8 mouse cellular contexts compared by ENCODE assay signal in genomic region chr14:30654691-30655228, GRCm38 (mm10). TPM values are rescaled to one million over a fixed set of nuclear protein-coding genes. Genes with fewer than 3 reads are reported as not detected.
DNase-seq lines count a peak whose midpoint lies in the region; ATAC-seq and TF ChIP-seq lines count a peak whose summit lies in the region.

No protein-coding gene starts in this region.

- peaks cover 3% of the 10 kb centered on the region; the same call in 1 of the 2 replicates for H3K36me3 ChIP-seq in heart, embryonic 15.5 days
- H3K36me3 ChIP-seq in MEL (ENCODE audit: control insufficient read depth in 1 of 2, insufficient read depth in 2 of 2, low read length in 2 of 2) = peaks cover 0 to 10% of the 10 kb centered on the region in 2 experiments; a peak in 2 of 4 replicates
- peaks cover 17% of the 10 kb centered on the region for H3K36me3 ChIP-seq in hindbrain, embryonic 10.5 days
- H3K36me3 ChIP-seq in midbrain, embryonic 11.5 days (ENCODE audit: control insufficient read depth, insufficient read depth, low read length) = no peaks in the 10 kb centered on the region

- H3K9me3 ChIP-seq in heart, embryonic 15.5 days (replicated peaks) = no peaks in the 10 kb centered on the region
- H3K9me3 ChIP-seq in MEL (replicated peaks; ENCODE audit: insufficient read depth, low read length) = no peaks in the 10 kb centered on the region
- H3K9me3 ChIP-seq in hindbrain, embryonic 10.5 days = no peaks in the 10 kb centered on the region
- H3K9me3 ChIP-seq in midbrain, embryonic 11.5 days (ENCODE audit: control insufficient read depth, low read length) = no peaks in the 10 kb centered on the region

- H3K9ac ChIP-seq in heart, embryonic 15.5 days = peak overlapping the region; percentile 95
- peak overlapping the region; percentile 100 for H3K9ac ChIP-seq in MEL (ENCODE audit: control insufficient read depth, low read depth, low read length, poor library complexity, severe bottlenecking)
- peak overlapping the region; percentile 98 for H3K9ac ChIP-seq in midbrain, embryonic 11.5 days (ENCODE audit: low read length)

- TF ChIP-seq EP300 in MEL (IDR thresholded peaks at IDR 0.05; ENCODE audit: low read depth in 1 of 2, low read length in 2 of 2) = no peak

- peak overlapping the region; percentile 70 for H3K4me2 ChIP-seq in heart, embryonic 15.5 days
- peak overlapping the region; percentile 54 for H3K4me2 ChIP-seq in midbrain, embryonic 11.5 days

- DNase-seq in heart, adult 8-10 months (ENCODE audit: low spot score) = no peak
- DNase-seq in MEL (ENCODE audit: low read depth, low spot score) = peak; percentile 55
- no peak for DNase-seq in hindbrain, embryonic 10.5 days (ENCODE audit: low spot score)
- DNase-seq in midbrain, embryonic 11.5 days (ENCODE audit: low spot score, missing footprints) = peak; percentile 91
- DNase-seq in cerebellum, postnatal 25 days = no peak
- no peak for DNase-seq in gastrocnemius, adult 8-10 months (ENCODE audit: low spot score in 2 of 2)

- H3K79me2 ChIP-seq in MEL (ENCODE audit: control insufficient read depth, insufficient read depth, low read length, poor library complexity) = peaks cover 4% of the 10 kb centered on the region

- WGBS in heart, embryonic 15.5 days = 46% methylated on average over 4 of the region's 4 CpGs
- 44% methylated on average over 4 of the region's 4 CpGs for WGBS in hindbrain, embryonic 10.5 days
- 46% methylated on average over 4 of the region's 4 CpGs for WGBS in midbrain, embryonic 11.5 days

- ATAC-seq in heart, embryonic 15.5 days (replicated peaks; ENCODE audit: insufficient number of reproducible peaks, insufficient read depth, low FRiP score, low read depth) = no peak
- no peak for ATAC-seq in midbrain, embryonic 11.5 days (ENCODE audit: low FRiP score)
- no peak for ATAC-seq in activated CD4-positive, CD25-positive, alpha-beta regulatory T cell, adult 4 months

- peak overlapping the region; percentile 80 for H3K4me3 ChIP-seq in heart, embryonic 15.5 days
- H3K4me3 ChIP-seq in MEL (ENCODE audit: control insufficient read depth in 1 of 2, insufficient read depth in 1 of 2, low read depth in 2 of 2, low read length in 2 of 2) = peak overlapping the region; percentile 92 to 98
- H3K4me3 ChIP-seq in hindbrain, embryonic 10.5 days = peak overlapping the region; percentile 98
- peak overlapping the region; percentile 84 for H3K4me3 ChIP-seq in midbrain, embryonic 11.5 days (ENCODE audit: low read depth, low read length)

- 0 out of 2 replicates have a peak, but pooled peaks cover 3% of the 10 kb centered on the region for H3K27me3 ChIP-seq in heart, embryonic 15.5 days
- no peaks in the 10 kb centered on the region for H3K27me3 ChIP-seq in MEL (ENCODE audit: control insufficient read depth in 1 of 2, insufficient read depth in 2 of 2, low read length in 2 of 2)
- no peaks in the 10 kb centered on the region for H3K27me3 ChIP-seq in hindbrain, embryonic 10.5 days (ENCODE audit: insufficient read depth, poor library complexity, severe bottlenecking)
- no peaks in the 10 kb centered on the region for H3K27me3 ChIP-seq in midbrain, embryonic 11.5 days (ENCODE audit: control insufficient read depth, insufficient read depth, low read length)

- TF ChIP-seq RAD21 in MEL (IDR thresholded peaks at IDR 0.05; ENCODE audit: low read depth, low read length) = no peak

- H3K27ac ChIP-seq in heart, embryonic 15.5 days = peak overlapping the region; percentile 84; the same call in 1 of the 2 replicates
- peak overlapping the region; percentile 72 for H3K27ac ChIP-seq in MEL (ENCODE audit: control insufficient read depth, low read depth, low read length)
- peak overlapping the region; percentile 98 for H3K27ac ChIP-seq in hindbrain, embryonic 10.5 days
- no peak overlapping the region; the same call in 1 of the 2 replicates for H3K27ac ChIP-seq in midbrain, embryonic 11.5 days (ENCODE audit: low read depth, low read length)

- TF ChIP-seq CTCF in MEL (IDR thresholded peaks at IDR 0.05 in 2 of 3, conservative IDR thresholded peaks at IDR 0.05 in 1 of 3; ENCODE audit: control insufficient read depth in 1 of 3, insufficient read depth in 1 of 3, low read depth in 2 of 3, low read length in 3 of 3, poor library complexity in 1 of 3, severe bottlenecking in 1 of 3) = 0 out of 6 replicates have a peak, but pooled peaks of 1 of the 3 experiments have one; percentile 11

- TF ChIP-seq POLR2A in MEL (IDR thresholded peaks at IDR 0.05; ENCODE audit: control insufficient read depth in 1 of 2, insufficient read depth in 1 of 2, low read depth in 1 of 2, low read length in 2 of 2, poor library complexity in 1 of 2) = no peak

- H3K4me1 ChIP-seq in heart, embryonic 15.5 days (replicated peaks) = peaks cover 12% of the 10 kb centered on the region
- H3K4me1 ChIP-seq in MEL (ENCODE audit: control insufficient read depth in 1 of 2, insufficient read depth in 2 of 2, low read length in 2 of 2) = peaks cover 3 to 7% of the 10 kb centered on the region in 2 experiments
- peaks cover 6% of the 10 kb centered on the region for H3K4me1 ChIP-seq in hindbrain, embryonic 10.5 days (replicated peaks)
- no peaks in the 10 kb centered on the region for H3K4me1 ChIP-seq in midbrain, embryonic 11.5 days (ENCODE audit: control insufficient read depth, insufficient read depth, low read length)

TF ChIP-seq in MEL, 35 proteins besides CTCF, POLR2A, EP300 and RAD21:
- TF ChIP-seq ZNF384 (IDR thresholded peaks at IDR 0.05; ENCODE audit: low read depth, low read length) (no peak), POLR2AphosphoS5 (IDR thresholded peaks at IDR 0.05; ENCODE audit: borderline replicate concordance, low read depth, low read length) (no peak), GATA1 (IDR thresholded peaks at IDR 0.05; ENCODE audit: low read depth, low read length) (no peak), POLR2AphosphoS2 (IDR thresholded peaks at IDR 0.05; ENCODE audit: low read length) (no peak), GABPA (IDR thresholded peaks at IDR 0.05; ENCODE audit: low read depth, low read length) (no peak), RCOR1 (IDR thresholded peaks at IDR 0.05; ENCODE audit: low read depth, low read length) (no peak), MYC (IDR thresholded peaks at IDR 0.05; ENCODE audit: low read depth, low read length) (0 out of 2 replicates have a peak, but pooled peaks have one; percentile 10)

RNA-seq across cellular contexts. Expression of gene Rft1, which starts 0.6 kb away (rescaled TPM):
- 8.8 and 11.5 TPM in 2 replicates for polyA plus RNA-seq in heart, embryonic 15.5 days (2015; fragmentation: Nextera tagmentation; extraction: Ambion mirVana)
- 1 to 10 TPM; 6.6 to 8.0 (median 7.4) TPM for total RNA-seq in heart, adult 8-10 months (2022)
- 8.0 and 9.1 TPM in 2 replicates for total RNA-seq in MEL (2012; rRNA removed)
- 10 to 100 TPM in 1 of 2 experiments, not detected in 1; 11.3 TPM for polyA plus RNA-seq in MEL (2012; ENCODE audit: insufficient read depth in 1 of 2, insufficient read length in 2 of 2, low read depth in 1 of 2, low replicate concordance in 2 of 2, missing spikeins in 1 of 2)
- polyA plus RNA-seq in hindbrain, embryonic 10.5 days (2016; fragmentation: Nextera tagmentation; extraction: Ambion mirVana) = 13.0 and 13.6 TPM in 2 replicates
- polyA plus RNA-seq in midbrain, embryonic 11.5 days (2014; fragmentation: Nextera tagmentation; extraction: Ambion mirVana) = 11.0 and 12.3 TPM in 2 replicates
- total RNA-seq in gastrocnemius, adult 8-10 months (2022) = 1 to 10 TPM; 4.5 to 5.6 (median 4.9) TPM
- 10 to 100 TPM; 12.9 to 13.1 TPM for polyA plus RNA-seq in activated CD4-positive, CD25-positive, alpha-beta regulatory T cell, adult 4 months (2017; shearing (Covaris generic))

RNA-seq across cellular contexts. Expression of gene Prkcd, which starts 28.8 kb away (rescaled TPM):
- polyA plus RNA-seq in heart, embryonic 15.5 days (2015; fragmentation: Nextera tagmentation; extraction: Ambion mirVana) = 37.5 and 49.6 TPM in 2 replicates
- 10 to 100 TPM in 3 of 4 experiments, 1 to 10 TPM in 1; 7.1 to 13.4 (median 11.6) TPM for total RNA-seq in heart, adult 8-10 months (2022)
- total RNA-seq in MEL (2012; rRNA removed) = 33.9 and 37.4 TPM in 2 replicates
- polyA plus RNA-seq in MEL (2012; ENCODE audit: insufficient read depth in 1 of 2, insufficient read length in 2 of 2, low read depth in 1 of 2, low replicate concordance in 2 of 2, missing spikeins in 1 of 2) = 10 to 100 TPM in 1 of 2 experiments, not detected in 1; 72.7 TPM
- polyA plus RNA-seq in hindbrain, embryonic 10.5 days (2016; fragmentation: Nextera tagmentation; extraction: Ambion mirVana) = 28.7 and 35.4 TPM in 2 replicates
- polyA plus RNA-seq in midbrain, embryonic 11.5 days (2014; fragmentation: Nextera tagmentation; extraction: Ambion mirVana) = 17.6 and 20.1 TPM in 2 replicates
- total RNA-seq in gastrocnemius, adult 8-10 months (2022) = 1 to 10 TPM; 2.3 to 8.6 (median 7.3) TPM
- 10 to 100 TPM; 29.4 to 30.1 TPM for polyA plus RNA-seq in activated CD4-positive, CD25-positive, alpha-beta regulatory T cell, adult 4 months (2017; shearing (Covaris generic))

RNA-seq across cellular contexts. Expression of gene Sfmbt1, which starts 59.9 kb away (rescaled TPM):
- 7.8 and 10.3 TPM in 2 replicates for polyA plus RNA-seq in heart, embryonic 15.5 days (2015; fragmentation: Nextera tagmentation; extraction: Ambion mirVana)
- 10 to 100 TPM; 13.1 to 14.1 (median 13.3) TPM for total RNA-seq in heart, adult 8-10 months (2022)
- total RNA-seq in MEL (2012; rRNA removed) = 9.4 and 12.4 TPM in 2 replicates
- 10 to 100 TPM; 13.7 to 33.0 TPM for polyA plus RNA-seq in MEL (2012; ENCODE audit: insufficient read depth in 1 of 2, insufficient read length in 2 of 2, low read depth in 1 of 2, low replicate concordance in 2 of 2, missing spikeins in 1 of 2)
- polyA plus RNA-seq in hindbrain, embryonic 10.5 days (2016; fragmentation: Nextera tagmentation; extraction: Ambion mirVana) = 17.8 and 20.8 TPM in 2 replicates
- 22.0 and 24.5 TPM in 2 replicates for polyA plus RNA-seq in midbrain, embryonic 11.5 days (2014; fragmentation: Nextera tagmentation; extraction: Ambion mirVana)
- total RNA-seq in gastrocnemius, adult 8-10 months (2022) = 10 to 100 TPM; 10.7 to 13.0 (median 12.2) TPM
- 1 to 10 TPM; 6.8 to 8.3 TPM for polyA plus RNA-seq in activated CD4-positive, CD25-positive, alpha-beta regulatory T cell, adult 4 months (2017; shearing (Covaris generic))

Comparison
In these comparisons a context has a peak if more than half of its experiments do, and no peak if none do; other contexts are left out.
1. DNase-seq: peak in MEL (single experiment) and midbrain, embryonic 11.5 days (single experiment); none in heart, adult 8-10 months (single experiment), hindbrain, embryonic 10.5 days (single experiment), cerebellum, postnatal 25 days (0 of 2) and gastrocnemius, adult 8-10 months (0 of 2).
2. Peak in every context shown above with its lines, with median percentiles within 50 percentile points of each other: H3K4me3 ChIP-seq and H3K9ac ChIP-seq.